Mouse (Mus musculus) lung, adult 2 months (tissue): Measurements from ENCODE around the gene Casz1.

Experiments used
- CTCF ChIP-seq: fragments of 200-500 bp; IDR thresholded peaks from 2 replicates; pipeline ENCODE4 v1.5.1; 2011; ENCODE audit warnings: mild to moderate bottlenecking, low read length, control low read depth; ENCODE audit not compliant: insufficient read depth
- POLR2A ChIP-seq: fragments of 200-500 bp; IDR thresholded peaks from 2 replicates; pipeline ENCODE4 v1.6.1; 2011; ENCODE audit warnings: low read depth, mild to moderate bottlenecking, control low read depth, low read length, borderline replicate concordance; ENCODE audit errors: extremely low read depth

DNA sequence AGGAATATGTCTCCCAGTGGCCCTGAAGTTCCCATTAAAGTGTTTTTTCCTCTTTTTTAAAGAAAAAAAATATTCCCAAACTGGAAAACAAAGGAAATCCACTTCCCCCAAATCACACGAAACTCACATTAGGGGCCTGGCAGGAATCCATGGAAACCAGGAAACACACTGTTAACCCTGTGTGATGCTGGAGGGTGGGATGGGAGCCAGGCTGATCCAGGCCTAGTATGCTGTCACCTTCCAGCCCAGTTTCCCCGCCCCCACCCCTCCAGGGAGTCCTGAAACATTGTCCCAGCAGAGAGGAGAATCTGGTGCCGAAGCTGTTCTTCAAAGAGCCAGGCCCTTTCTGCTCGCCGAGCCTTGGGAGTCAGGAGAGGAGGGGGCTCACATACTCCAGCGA is 32.2 kb downstream of the Casz1 start:
- no peak for TF ChIP-seq CTCF
- no peak for TF ChIP-seq POLR2A
